Mouse (Mus musculus) ES-E14 (cell line): ENCODE data around the gene Cxcl1. TPM values are rescaled to one million over a fixed set of nuclear protein-coding genes. Genes with fewer than 3 reads are reported as not detected.

Experiments used
- DNase-seq: peaks from one replicate; pipeline ENCODE4 v3.0.0-alpha.2; 2013; ENCODE audit warnings: low read depth, low spot score
- H3K27ac ChIP-seq: 2 replicates; pipeline ENCODE4 v1.5.1; 2012; ENCODE audit warnings: low read depth, mild to moderate bottlenecking, low read length, moderate library complexity, mixed read lengths; ENCODE audit not compliant: poor library complexity, insufficient read depth, severe bottlenecking
- H3K36me3 ChIP-seq: 2 replicates; pipeline ENCODE4 v1.6.1; 2012; ENCODE audit warnings: mild to moderate bottlenecking, low read length, moderate library complexity, mixed read lengths; ENCODE audit not compliant: control insufficient read depth, poor library complexity, insufficient read depth, severe bottlenecking
- H3K4me1 ChIP-seq, 2 experiments: fragments of 150-350 bp in 1 of 2; sonication (generic) in 1 of 2; 2 replicates each; pipeline ENCODE4 v1.6.1; 2012; ENCODE audit warnings: low read length in 2 of 2, mild to moderate bottlenecking in 1 of 2, mixed read lengths in 1 of 2; ENCODE audit not compliant: control insufficient read depth in 2 of 2, insufficient read depth in 2 of 2, poor library complexity in 1 of 2
- H3K4me3 ChIP-seq, 2 experiments: fragments of 150-350 bp in 1 of 2; sonication (generic) in 1 of 2; 2 replicates each; pipeline ENCODE4 v1.5.1; 2012; ENCODE audit warnings: low read length in 2 of 2, low read depth in 1 of 2, mild to moderate bottlenecking in 1 of 2, mixed read lengths in 1 of 2; ENCODE audit not compliant: insufficient read depth in 1 of 2, poor library complexity in 1 of 2, severe bottlenecking in 1 of 2
- H3K9ac ChIP-seq: 2 replicates; pipeline ENCODE4 v1.6.1; 2012; ENCODE audit warnings: low read depth, mild to moderate bottlenecking, low read length, mixed read lengths; ENCODE audit not compliant: poor library complexity, insufficient read depth, severe bottlenecking
- H3K9me3 ChIP-seq: fragments of 150-350 bp; sonication (generic); 2 replicates; pipeline ENCODE4 v1.6.1; 2012; ENCODE audit warnings: low read depth, mild to moderate bottlenecking, low read length; ENCODE audit not compliant: control insufficient read depth, insufficient read depth
- CHD2 ChIP-seq: IDR thresholded peaks from 2 replicates; pipeline ENCODE4 v1.6.1; 2014; ENCODE audit warnings: mild to moderate bottlenecking, low read depth, low read length, inconsistent platforms
- HCFC1 ChIP-seq: IDR thresholded peaks from 2 replicates; pipeline ENCODE4 v1.6.1; 2012; ENCODE audit warnings: low read length, inconsistent platforms, borderline replicate concordance; ENCODE audit not compliant: insufficient read depth
- MAFK ChIP-seq: IDR thresholded peaks from 2 replicates; pipeline ENCODE4 v1.6.1; 2014; ENCODE audit warnings: mild to moderate bottlenecking, low read depth, low read length, inconsistent platforms; ENCODE audit not compliant: insufficient read depth
- ZC3H11A ChIP-seq: IDR thresholded peaks from 2 replicates; pipeline ENCODE4 v1.6.1; 2012; ENCODE audit warnings: low read depth, mild to moderate bottlenecking, inconsistent platforms, low read length, borderline replicate concordance
- ZNF384 ChIP-seq: IDR thresholded peaks from 2 replicates; pipeline ENCODE4 v1.6.1; 2012; ENCODE audit warnings: low read depth, low read length, inconsistent platforms
- in situ Hi-C, 2 experiments: fragments of 600-800 bp; cut with MboI; formaldehyde crosslinking; loops; one replicate each; pipeline ENCODE4 v1.15.1; 2025; ENCODE audit warnings: low sequenced_read_pairs in 2 of 2, inconsistent platforms in 1 of 2; ENCODE audit not compliant: unreplicated experiment in 2 of 2
- total RNA-seq: library from RNA; depleted of rRNA; stranded (reverse); fragments of 300-350 nt; gene quantifications from 2 replicates; pipeline ENCODE4 v1.2.3, GENCODE M21; 2012

Gene Cxcl1
- total RNA-seq, 1 experiment = 0.45 TPM

GRCm38 (mm10) chr5:90902380-90903260, 11.6 kb downstream of the Cxcl1 start:
- H3K4me3 ChIP-seq = no peak overlapping the region
- DNase-seq = no peak
- H3K36me3 ChIP-seq = no peaks in the 10 kb centered on the region
- H3K9me3 ChIP-seq = no peaks in the 10 kb centered on the region
- H3K4me1 ChIP-seq = no peaks in the 10 kb centered on the region
- no peak for TF ChIP-seq ZNF384
- no peak for TF ChIP-seq ZC3H11A
- no peak for TF ChIP-seq CHD2
- no peak for TF ChIP-seq HCFC1
- TF ChIP-seq MAFK = no peak
- in situ Hi-C loops = loop anchor here (25.0 kb wide), 2 partner anchors 240 to 690 kb away; partner anchors contain the start of gene Cox18 (in 1 of the 2)
- no peak overlapping the region for H3K9ac ChIP-seq
- no peak overlapping the region for H3K27ac ChIP-seq

- Histone ChIP-seq H3K27ac (no peak within 1 kb of the TSS), H3K4me1 (no peaks in the 10 kb centered on the region), H3K4me3 (peak within 1 kb of the TSS; percentile 23 to 51; a peak in 2 of 4 replicates), H3K36me3 (no peaks in the 10 kb centered on the region), H3K9ac (no peak within 1 kb of the TSS), H3K9me3 (no peaks in the 10 kb centered on the region)
- TF ChIP-seq ZNF384 = no peak
- TF ChIP-seq ZC3H11A = no peak
- no peak for TF ChIP-seq MAFK
- in situ Hi-C loops = loop anchor here (25.0 kb wide), 2 partner anchors 241 to 691 kb away; partner anchors contain the start of gene Cox18 (in 1 of the 2)
- DNase-seq = no peak
Observed at GRCm38 (mm10) chr5:90903339-90904020, 12.4 kb downstream of the Cxcl1 start, which contains the start of gene Cxcl2. TSS of gene Cxcl2 (plus strand) at chr5:90903871.

GRCm38 (mm10) chr5:90908983-90909382, 17.9 kb downstream of the Cxcl1 start:
- no peaks in the 10 kb centered on the region for H3K4me1 ChIP-seq
- H3K36me3 ChIP-seq = no peaks in the 10 kb centered on the region
- in situ Hi-C loops = loop anchor here (25.0 kb wide), 2 partner anchors 247 to 697 kb away; partner anchors contain the start of gene Cox18 (in 1 of the 2)
- H3K9ac ChIP-seq = no peak overlapping the region
- peak; percentile 61 for DNase-seq
- no peaks in the 10 kb centered on the region for H3K9me3 ChIP-seq
- H3K27ac ChIP-seq = no peak overlapping the region
- TF ChIP-seq ZC3H11A (peak; percentile 28; the same call in 1 of the 2 replicates), MAFK (no peak)
- no peak overlapping the region for H3K4me3 ChIP-seq

- H3K36me3 ChIP-seq = no peaks in the 10 kb centered on the region
- no peak overlapping the region for H3K4me3 ChIP-seq
- H3K9me3 ChIP-seq = no peaks in the 10 kb centered on the region
- H3K4me1 ChIP-seq = no peaks in the 10 kb centered on the region
- no peak for TF ChIP-seq CHD2
- TF ChIP-seq ZNF384 = no peak
- TF ChIP-seq HCFC1 = no peak
- no peak for TF ChIP-seq ZC3H11A
- no peak for TF ChIP-seq MAFK
- no peak overlapping the region for H3K27ac ChIP-seq
- in situ Hi-C loops = loop anchor here (25.0 kb wide), 2 partner anchors 257 to 707 kb away; partner anchors contain the start of gene Cox18 (in 1 of the 2)
- H3K9ac ChIP-seq = no peak overlapping the region
- DNase-seq = no peak
Observed at GRCm38 (mm10) chr5:90919495-90919894, 28.5 kb downstream of the Cxcl1 start.
